Mouse (Mus musculus) heart, adult 18-20 months (tissue): Measurements from ENCODE around the gene Degs1. TPM values are rescaled to one million over a fixed set of nuclear protein-coding genes. Genes with fewer than 3 reads are reported as not detected.
A peak's percentile ranks its signal among the peaks of the same experiment; 100 is the strongest.
"Not testable (repeated sequence)": the region's sequence is repeated elsewhere in the genome, so short reads cannot be mapped to it uniquely, and the experiment has no call there.

ENCODE experiments used
- DNase-seq, 2 experiments: peaks; one replicate each; pipeline ENCODE4 v3.0.0; 2021 to 2022; ENCODE audit warnings: mixed read lengths in 1 of 2
- long read RNA-seq, 2 experiments: library from polyadenylated mRNA; stranded (forward); transcript quantifications; one replicate each; pipeline ENCODE4 v2.0.0; 2021
- total RNA-seq, 2 experiments: library from RNA; stranded (reverse); gene quantifications; 2 replicates each; pipeline ENCODE4 v1.2.3; 2021

Degs1 gene
- 10 to 100 TPM; 59.4 to 62.4 TPM for total RNA-seq
- long read RNA-seq, experiment 1, transcript Degs1-201 (3 exons, 2,048 nt) = major isoform, 62 of 75 reads
- long read RNA-seq, experiment 1, partial matches to known transcripts = 3 of 75 reads
- long read RNA-seq, experiment 1, other reads (novel, unspliced or antisense) = 10 of 75 reads
- long read RNA-seq, experiment 2, transcript Degs1-201 (3 exons, 2,048 nt) = major isoform, 31 of 43 reads
- long read RNA-seq, experiment 2, partial matches to known transcripts = 0 of 43 reads
- long read RNA-seq, experiment 2, other reads (novel, unspliced or antisense) = 12 of 43 reads

GRCm38 (mm10) chr1:182282091-182283075 lies at the start of gene Degs1:
Gene Degs1 (minus strand): TSS chr1:182282804.
- peak; percentile 97 to 99 for DNase-seq

- no peak for DNase-seq
Observed at GRCm38 (mm10) chr1:182325919-182326318, 43.3 kb upstream of the Degs1 start.

GRCm38 (mm10) chr1:182324552-182324951 lies 41.9 kb upstream of the Degs1 start:
- DNase-seq = no peak

GRCm38 (mm10) chr1:182323139-182323538 lies 40.5 kb upstream of the Degs1 start:
- no peak for DNase-seq

GRCm38 (mm10) chr1:182314201-182314600 lies 31.6 kb upstream of the Degs1 start:
- DNase-seq = no peak

- no peak for DNase-seq
Observed at GRCm38 (mm10) chr1:182313181-182313580, 30.6 kb upstream of the Degs1 start.

- DNase-seq = no peak
Observed at GRCm38 (mm10) chr1:182311376-182311775, 28.8 kb upstream of the Degs1 start.

- DNase-seq = no peak
Observed at GRCm38 (mm10) chr1:182310316-182310715, 27.7 kb upstream of the Degs1 start.

GRCm38 (mm10) chr1:182309403-182309802 lies 26.8 kb upstream of the Degs1 start:
- DNase-seq = no peak

- no peak for DNase-seq
Observed at GRCm38 (mm10) chr1:182302916-182303315, 20.3 kb upstream of the Degs1 start.

GRCm38 (mm10) chr1:182302176-182302870 lies 19.7 kb upstream of the Degs1 start:
- no peak for DNase-seq

GRCm38 (mm10) chr1:182297821-182298220 lies 15.2 kb upstream of the Degs1 start:
- DNase-seq = no peak

- no peak for DNase-seq
Observed at GRCm38 (mm10) chr1:182297246-182297645, 14.6 kb upstream of the Degs1 start.

- DNase-seq = no peak
Observed at GRCm38 (mm10) chr1:182296816-182297215, 14.2 kb upstream of the Degs1 start.

GRCm38 (mm10) chr1:182296141-182296540 lies 13.5 kb upstream of the Degs1 start:
- no peak for DNase-seq

GRCm38 (mm10) chr1:182292291-182292690 lies 9.7 kb upstream of the Degs1 start:
- DNase-seq = no peak

GRCm38 (mm10) chr1:182290741-182291140 lies 8.1 kb upstream of the Degs1 start:
- not testable (repeated sequence) for DNase-seq

- no peak for DNase-seq
Observed at GRCm38 (mm10) chr1:182289781-182290180, 7.2 kb upstream of the Degs1 start.

GRCm38 (mm10) chr1:182288601-182289000 lies 6.0 kb upstream of the Degs1 start:
- DNase-seq = no peak

GRCm38 (mm10) chr1:182287781-182288180 lies 5.2 kb upstream of the Degs1 start:
- peak; percentile 26 to 46 for DNase-seq

- no peak for DNase-seq
Observed at GRCm38 (mm10) chr1:182284795-182285194, 2.2 kb upstream of the Degs1 start.

- DNase-seq = peak; percentile 45 to 50
Observed at GRCm38 (mm10) chr1:182283231-182283630, 627 bp upstream of the Degs1 start.
